Mouse (Mus musculus): Measurements from ENCODE around the gene Rab3d. TPM values are rescaled to one million over a fixed set of nuclear protein-coding genes. Genes with fewer than 3 reads are reported as not detected.

Gene Rab3d
- polyA plus RNA-seq, 1 experiment from 2014 or later, result 10.8 TPM

GRCm38 (mm10) chr9:21947540-21948130, 29.6 kb upstream of the Rab3d start:
- Histone ChIP-seq H3K4me1 (ENCODE audit: control insufficient read depth, insufficient read depth, low read length) (no peaks in the 10 kb centered on the region), H3K9ac (ENCODE audit: low read length) (no peak overlapping the region), H3K4me3 (ENCODE audit: low read length) (no peak overlapping the region), H3K4me2 (ENCODE audit: low read depth, low read length) (peak overlapping the region; percentile 17; the same call in 1 of the 2 replicates), H3K9me3 (replicated peaks; ENCODE audit: control insufficient read depth, low read length) (no peaks in the 10 kb centered on the region), H3K27me3 (ENCODE audit: control insufficient read depth, insufficient read depth, low read length) (peaks cover 15% of the 10 kb centered on the region), H3K27ac (ENCODE audit: low read length) (no peak overlapping the region), H3K36me3 (ENCODE audit: control insufficient read depth, insufficient read depth) (no peaks in the 10 kb centered on the region)
- ATAC-seq (replicated peaks; ENCODE audit: extremely low read depth, insufficient read depth, low FRiP score), result no peak
- 5% methylated on average over 28 of the region's 28 CpGs for WGBS

GRCm38 (mm10) chr9:21944267-21944666, 26.3 kb upstream of the Rab3d start:
- H3K36me3 ChIP-seq (ENCODE audit: control insufficient read depth, insufficient read depth), result no peaks in the 10 kb centered on the region
- WGBS, result 15% methylated on average over 23 of the region's 23 CpGs
- H3K27me3 ChIP-seq (ENCODE audit: control insufficient read depth, insufficient read depth, low read length), result peaks cover 15% of the 10 kb centered on the region
- H3K9ac ChIP-seq (ENCODE audit: low read length), result no peak overlapping the region
- no peak overlapping the region for H3K27ac ChIP-seq (ENCODE audit: low read length)
- H3K9me3 ChIP-seq (replicated peaks; ENCODE audit: control insufficient read depth, low read length), result no peaks in the 10 kb centered on the region
- ATAC-seq (replicated peaks; ENCODE audit: extremely low read depth, insufficient read depth, low FRiP score), result no peak; the same call in 1 of the 2 replicates
- H3K4me3 ChIP-seq (ENCODE audit: low read length), result no peak overlapping the region; the same call in 1 of the 2 replicates
- H3K4me2 ChIP-seq (ENCODE audit: low read depth, low read length), result peak overlapping the region; percentile 13; the same call in 1 of the 2 replicates
- H3K4me1 ChIP-seq (ENCODE audit: control insufficient read depth, insufficient read depth, low read length), result no peaks in the 10 kb centered on the region

GRCm38 (mm10) chr9:21943638-21944037, 25.6 kb upstream of the Rab3d start:
- whole genome bisulfite sequencing, result 39% methylated on average over 12 of the region's 12 CpGs
- Histone ChIP-seq H3K9me3 (replicated peaks; ENCODE audit: control insufficient read depth, low read length) (no peaks in the 10 kb centered on the region), H3K4me2 (ENCODE audit: low read depth, low read length) (no peak overlapping the region), H3K9ac (ENCODE audit: low read length) (no peak overlapping the region), H3K27me3 (ENCODE audit: control insufficient read depth, insufficient read depth, low read length) (peaks cover 15% of the 10 kb centered on the region), H3K27ac (ENCODE audit: low read length) (no peak overlapping the region), H3K4me1 (ENCODE audit: control insufficient read depth, insufficient read depth, low read length) (no peaks in the 10 kb centered on the region), H3K4me3 (ENCODE audit: low read length) (no peak overlapping the region), H3K36me3 (ENCODE audit: control insufficient read depth, insufficient read depth) (no peaks in the 10 kb centered on the region)
- ATAC-seq (replicated peaks; ENCODE audit: extremely low read depth, insufficient read depth, low FRiP score), result no peak

- Histone ChIP-seq H3K4me2 (ENCODE audit: low read depth, low read length) (no peak overlapping the region), H3K9me3 (replicated peaks; ENCODE audit: control insufficient read depth, low read length) (no peaks in the 10 kb centered on the region), H3K9ac (ENCODE audit: low read length) (no peak overlapping the region), H3K27me3 (ENCODE audit: control insufficient read depth, insufficient read depth, low read length) (peaks cover 11% of the 10 kb centered on the region), H3K27ac (ENCODE audit: low read length) (no peak overlapping the region), H3K36me3 (ENCODE audit: control insufficient read depth, insufficient read depth) (no peaks in the 10 kb centered on the region), H3K4me3 (ENCODE audit: low read length) (no peak overlapping the region), H3K4me1 (ENCODE audit: control insufficient read depth, insufficient read depth, low read length) (no peaks in the 10 kb centered on the region)
- ATAC-seq (replicated peaks; ENCODE audit: extremely low read depth, insufficient read depth, low FRiP score), result no peak
- WGBS, result 59% methylated on average over 12 of the region's 12 CpGs
Observed at GRCm38 (mm10) chr9:21943046-21943445, 25.1 kb upstream of the Rab3d start.

GRCm38 (mm10) chr9:21938234-21938855, 20.4 kb upstream of the Rab3d start:
- no peaks in the 10 kb centered on the region for H3K27me3 ChIP-seq (ENCODE audit: control insufficient read depth, insufficient read depth, low read length)
- WGBS, result 73% methylated on average over 4 of the region's 4 CpGs
- no peak overlapping the region for H3K4me3 ChIP-seq (ENCODE audit: low read length)
- no peak for ATAC-seq (replicated peaks; ENCODE audit: extremely low read depth, insufficient read depth, low FRiP score)
- H3K27ac ChIP-seq (ENCODE audit: low read length), result no peak overlapping the region
- H3K9me3 ChIP-seq (replicated peaks; ENCODE audit: control insufficient read depth, low read length), result no peaks in the 10 kb centered on the region
- H3K4me1 ChIP-seq (ENCODE audit: control insufficient read depth, insufficient read depth, low read length), result no peaks in the 10 kb centered on the region; the same call in 1 of the 2 replicates
- H3K9ac ChIP-seq (ENCODE audit: low read length), result no peak overlapping the region
- H3K4me2 ChIP-seq (ENCODE audit: low read depth, low read length), result no peak overlapping the region
- no peaks in the 10 kb centered on the region for H3K36me3 ChIP-seq (ENCODE audit: control insufficient read depth, insufficient read depth)

GRCm38 (mm10) chr9:21937711-21938175, 19.8 kb upstream of the Rab3d start:
- no peak overlapping the region for H3K27ac ChIP-seq (ENCODE audit: low read length)
- H3K9me3 ChIP-seq (replicated peaks; ENCODE audit: control insufficient read depth, low read length), result no peaks in the 10 kb centered on the region
- ATAC-seq (replicated peaks; ENCODE audit: extremely low read depth, insufficient read depth, low FRiP score), result no peak
- H3K4me2 ChIP-seq (ENCODE audit: low read depth, low read length), result peak overlapping the region; percentile 74; the same call in 1 of the 2 replicates
- no peaks in the 10 kb centered on the region for H3K27me3 ChIP-seq (ENCODE audit: control insufficient read depth, insufficient read depth, low read length)
- H3K4me1 ChIP-seq (ENCODE audit: control insufficient read depth, insufficient read depth, low read length), result no peaks in the 10 kb centered on the region; the same call in 1 of the 2 replicates
- H3K4me3 ChIP-seq (ENCODE audit: low read length), result no peak overlapping the region
- no peaks in the 10 kb centered on the region for H3K36me3 ChIP-seq (ENCODE audit: control insufficient read depth, insufficient read depth)
- H3K9ac ChIP-seq (ENCODE audit: low read length), result no peak overlapping the region
- 88% methylated on average over 4 of the region's 4 CpGs for WGBS

- Histone ChIP-seq H3K27me3 (ENCODE audit: control insufficient read depth, insufficient read depth, low read length) (no peaks in the 10 kb centered on the region), H3K36me3 (ENCODE audit: control insufficient read depth, insufficient read depth) (no peaks in the 10 kb centered on the region), H3K4me1 (ENCODE audit: control insufficient read depth, insufficient read depth, low read length) (no peaks in the 10 kb centered on the region; the same call in 1 of the 2 replicates), H3K4me2 (ENCODE audit: low read depth, low read length) (peak within 1 kb of the TSS; percentile 74), H3K9ac (ENCODE audit: low read length) (peak within 1 kb of the TSS; percentile 65), H3K4me3 (ENCODE audit: low read length) (peak within 1 kb of the TSS; percentile 57), H3K9me3 (replicated peaks; ENCODE audit: control insufficient read depth, low read length) (no peaks in the 10 kb centered on the region), H3K27ac (ENCODE audit: low read length) (no peak within 1 kb of the TSS)
- WGBS, result 1% methylated on average over 42 of the region's 43 CpGs
- peak; percentile 97 for ATAC-seq (replicated peaks; ENCODE audit: extremely low read depth, insufficient read depth, low FRiP score)
Observed at GRCm38 (mm10) chr9:21936692-21937570, 18.9 kb upstream of the Rab3d start, which contains the start of gene Plppr2. Gene Plppr2 (plus strand): TSS chr9:21937033.

- H3K4me2 ChIP-seq (ENCODE audit: low read depth, low read length), result no peak overlapping the region
- WGBS, result 80% methylated on average over 7 of the region's 7 CpGs
- ATAC-seq (replicated peaks; ENCODE audit: extremely low read depth, insufficient read depth, low FRiP score), result no peak
Observed at GRCm38 (mm10) chr9:21935466-21936131, 17.6 kb upstream of the Rab3d start.

More at GRCm38 (mm10) chr9:21935466-21936131, 17.6 kb upstream of the Rab3d start:
- no peak overlapping the region for H3K27ac ChIP-seq (ENCODE audit: low read length)
- no peak overlapping the region for H3K9ac ChIP-seq (ENCODE audit: low read length)
- H3K36me3 ChIP-seq (ENCODE audit: control insufficient read depth, insufficient read depth), result no peaks in the 10 kb centered on the region
- H3K27me3 ChIP-seq (ENCODE audit: control insufficient read depth, insufficient read depth, low read length), result no peaks in the 10 kb centered on the region
- no peaks in the 10 kb centered on the region; the same call in 1 of the 2 replicates for H3K4me1 ChIP-seq (ENCODE audit: control insufficient read depth, insufficient read depth, low read length)
- no peak overlapping the region for H3K4me3 ChIP-seq (ENCODE audit: low read length)
- H3K9me3 ChIP-seq (replicated peaks; ENCODE audit: control insufficient read depth, low read length), result no peaks in the 10 kb centered on the region

Data from heart, embryonic 16.5 days (tissue).